Comparison of ENCODE assay signal across 22 mouse cellular contexts in genomic region chr9:94737226-94737625, GRCm38 (mm10).
DNase-seq lines count a peak whose midpoint lies in the region; ATAC-seq and TF ChIP-seq lines count a peak whose summit lies in the region.
"Had no signal": no experiment of that assay in that cellular context is flagged by ENCODE, and none has a peak within 500 bp of the region (broad histone marks: within the 10 kb centered on the region; RNA-seq: fewer than 3 reads in every experiment).

No protein-coding gene starts in this region.

- DNase-seq in ES-CJ7 (ENCODE audit: low read depth, low spot score) = peak; percentile 69
- peak; percentile 20 for DNase-seq in ES-E14 (ENCODE audit: low read depth, low spot score)
- DNase-seq in R1 (ENCODE audit: low read depth, low spot score) = peak; percentile 64
- no peak for DNase-seq in adipocyte (ENCODE audit: low spot score)
- DNase-seq in right cerebral cortex, postnatal 10 days (ENCODE audit: low spot score in 2 of 2) = no peak
- DNase-seq: adrenal gland, adult 2 months; adrenal gland, postnatal 14 days; adrenal gland, postnatal 36 days; cerebellum, adult 11-12 months; cerebellum, adult 2 months; cerebellum, adult 9-10 months; cerebellum, postnatal 10 days; cerebellum, postnatal 25 days; forebrain, postnatal 0 days had no signal

- no peaks in the 10 kb centered on the region for H3K36me3 ChIP-seq in megakaryocyte, embryonic 14.5 days (replicated peaks; ENCODE audit: low read length)
- no peaks in the 10 kb centered on the region for H3K36me3 ChIP-seq in ES-E14 (ENCODE audit: control insufficient read depth, insufficient read depth, low read length, poor library complexity, severe bottlenecking)
- H3K36me3 ChIP-seq in kidney, embryonic 14.5 days (ENCODE audit: control insufficient read depth, insufficient read depth, low read length) = no peaks in the 10 kb centered on the region
- H3K36me3 ChIP-seq: embryonic facial prominence, embryonic 10.5 days; embryonic facial prominence, embryonic 12.5 days; forebrain, embryonic 15.5 days had no signal

- no peak overlapping the region for H3K9ac ChIP-seq in ES-E14 (ENCODE audit: insufficient read depth, low read depth, low read length, poor library complexity, severe bottlenecking)
- no peak overlapping the region for H3K9ac ChIP-seq in kidney, embryonic 14.5 days (ENCODE audit: low read depth, low read length)
- H3K9ac ChIP-seq: embryonic facial prominence, embryonic 12.5 days; forebrain, embryonic 13.5 days; forebrain, embryonic 15.5 days; forebrain, postnatal 0 days had no signal

- in situ Hi-C loops in ES-E14 (cut with MboI; ENCODE audit: low sequenced_read_pairs in 2 of 2, unreplicated experiment in 2 of 2) = loop anchor here in 1 of 2 experiments (25.0 kb wide), 1 partner anchor 675 kb away; the partner anchor contains the start of gene Chst2

- H3K4me2 ChIP-seq in kidney, embryonic 14.5 days (replicated peaks; ENCODE audit: low read depth, low read length) = no peak overlapping the region
- H3K4me2 ChIP-seq: embryonic facial prominence, embryonic 12.5 days; forebrain, embryonic 13.5 days; forebrain, embryonic 15.5 days had no signal

- 72% methylated on average over 5 of the region's 5 CpGs for WGBS in kidney, embryonic 14.5 days

- peaks cover 73% of the 10 kb centered on the region for H3K4me1 ChIP-seq in megakaryocyte, embryonic 14.5 days
- peaks cover 0 to 9% of the 10 kb centered on the region in 2 experiments; a peak in 2 of 4 replicates for H3K4me1 ChIP-seq in ES-E14 (ENCODE audit: control insufficient read depth in 2 of 2, insufficient read depth in 2 of 2, low read length in 2 of 2, poor library complexity in 1 of 2)
- no peaks in the 10 kb centered on the region for H3K4me1 ChIP-seq in kidney, embryonic 14.5 days (ENCODE audit: control insufficient read depth, insufficient read depth, low read length)

- no peak overlapping the region for H3K27ac ChIP-seq in ES-E14 (ENCODE audit: insufficient read depth, low read depth, low read length, poor library complexity, severe bottlenecking)
- H3K27ac ChIP-seq in kidney, embryonic 14.5 days (ENCODE audit: low read depth, low read length) = no peak overlapping the region
- H3K27ac ChIP-seq: embryonic facial prominence, embryonic 10.5 days; embryonic facial prominence, embryonic 12.5 days; forebrain, embryonic 13.5 days; forebrain, embryonic 15.5 days had no signal

- 0 out of 2 replicates have a peak, but pooled peaks cover 2% of the 10 kb centered on the region for H3K9me3 ChIP-seq in megakaryocyte, embryonic 14.5 days
- H3K9me3 ChIP-seq in ES-E14 (ENCODE audit: control insufficient read depth, insufficient read depth, low read depth, low read length) = no peaks in the 10 kb centered on the region
- H3K9me3 ChIP-seq in kidney, embryonic 14.5 days (ENCODE audit: control insufficient read depth, low read length) = no peaks in the 10 kb centered on the region
- H3K9me3 ChIP-seq: embryonic facial prominence, embryonic 10.5 days; embryonic facial prominence, embryonic 12.5 days; forebrain, embryonic 13.5 days; forebrain, embryonic 15.5 days had no signal

- ATAC-seq in megakaryocyte, adult 5-6 weeks (ENCODE audit: poor library complexity, severe bottlenecking) = no peak
- ATAC-seq in kidney, embryonic 14.5 days (ENCODE audit: low FRiP score, low TSS enrichment) = no peak
- ATAC-seq: activated CD4-positive, CD25-positive, alpha-beta regulatory T cell, adult 4 months; forebrain, embryonic 13.5 days; forebrain, embryonic 15.5 days; forebrain, postnatal 0 days had no signal

- peak overlapping the region; percentile 50 for H3K4me3 ChIP-seq in megakaryocyte, embryonic 14.5 days (replicated peaks)
- no peak overlapping the region for H3K4me3 ChIP-seq in ES-E14 (ENCODE audit: insufficient read depth in 1 of 2, low read depth in 1 of 2, low read length in 2 of 2, poor library complexity in 1 of 2, severe bottlenecking in 1 of 2)
- no peak overlapping the region for H3K4me3 ChIP-seq in kidney, embryonic 14.5 days (ENCODE audit: low read length)
- H3K4me3 ChIP-seq: embryonic facial prominence, embryonic 10.5 days; embryonic facial prominence, embryonic 12.5 days; forebrain, embryonic 13.5 days; forebrain, embryonic 15.5 days had no signal

- peaks cover 2% of the 10 kb centered on the region for H3K27me3 ChIP-seq in megakaryocyte, embryonic 14.5 days (replicated peaks)
- no peaks in the 10 kb centered on the region for H3K27me3 ChIP-seq in kidney, embryonic 14.5 days (ENCODE audit: control insufficient read depth, insufficient read depth, low read length)
- H3K27me3 ChIP-seq: embryonic facial prominence, embryonic 12.5 days; forebrain, embryonic 13.5 days; forebrain, embryonic 15.5 days had no signal

TF ChIP-seq in ES-E14, 5 proteins besides CTCF, POLR2A, EP300 and RAD21:
- TF ChIP-seq MAFK (IDR thresholded peaks at IDR 0.05; ENCODE audit: insufficient read depth, low read depth, low read length) (no peak), CHD2 (IDR thresholded peaks at IDR 0.05; ENCODE audit: low read depth, low read length) (no peak), ZC3H11A (IDR thresholded peaks at IDR 0.05; ENCODE audit: borderline replicate concordance, low read depth, low read length) (no peak), ZNF384 (IDR thresholded peaks at IDR 0.05; ENCODE audit: low read depth, low read length) (no peak), HCFC1 (IDR thresholded peaks at IDR 0.05; ENCODE audit: borderline replicate concordance, insufficient read depth, low read length) (no peak)
TF ChIP-seq in ES-E14: peak in this region for 0.

Comparison
In these comparisons a context has a peak if more than half of its experiments do, and no peak if none do; other contexts are left out.
1. DNase-seq: peak in ES-CJ7 (single experiment), ES-E14 (single experiment) and R1 (single experiment); none in adipocyte (single experiment) and right cerebral cortex, postnatal 10 days (0 of 2).